Mouse (Mus musculus) kidney, adult 8-10 months (tissue): ENCODE data around the gene Itpr1.

Experiments used
- DNase-seq, 2 experiments: peaks; one replicate each; pipeline ENCODE4 v3.0.0; 2022

Gene Itpr1

DNA sequence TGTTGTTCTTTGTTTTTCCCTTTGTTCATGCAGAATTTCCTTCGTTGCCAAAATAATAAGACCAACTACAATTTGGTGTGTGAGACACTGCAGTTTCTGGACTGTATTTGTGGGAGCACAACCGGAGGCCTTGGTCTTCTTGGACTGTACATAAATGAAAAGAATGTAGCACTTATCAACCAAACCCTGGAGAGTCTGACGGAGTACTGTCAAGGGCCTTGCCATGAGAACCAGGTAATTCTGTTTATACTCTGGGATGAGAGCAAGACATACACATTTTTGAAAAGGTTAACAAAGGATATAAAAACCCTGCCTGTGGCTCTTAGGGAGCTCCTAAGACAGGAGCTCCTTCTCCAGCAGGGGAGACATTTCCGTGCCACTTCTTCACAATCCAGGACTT, 268.3 kb downstream of the Itpr1 start:
- no peak for DNase-seq

DNA sequence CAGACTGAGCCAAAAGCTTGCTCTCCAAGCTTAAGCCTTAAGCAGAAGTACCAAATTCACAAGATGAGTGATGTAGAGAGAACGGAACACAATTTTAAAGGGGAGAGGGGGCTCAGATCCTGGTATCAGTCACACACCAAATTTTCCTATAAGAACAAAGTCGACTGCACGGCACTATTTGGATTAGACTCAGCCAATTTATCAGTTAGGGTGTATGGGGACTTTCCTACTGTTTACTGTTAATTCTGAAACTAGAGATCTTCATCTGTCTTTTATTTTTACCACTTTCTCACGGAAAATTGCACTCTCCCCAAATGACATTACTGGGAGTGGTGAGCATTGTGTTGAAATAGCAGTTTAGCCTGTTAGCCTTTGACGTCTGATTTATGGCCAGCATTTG, 269.6 kb downstream of the Itpr1 start:
- DNase-seq = no peak

DNA sequence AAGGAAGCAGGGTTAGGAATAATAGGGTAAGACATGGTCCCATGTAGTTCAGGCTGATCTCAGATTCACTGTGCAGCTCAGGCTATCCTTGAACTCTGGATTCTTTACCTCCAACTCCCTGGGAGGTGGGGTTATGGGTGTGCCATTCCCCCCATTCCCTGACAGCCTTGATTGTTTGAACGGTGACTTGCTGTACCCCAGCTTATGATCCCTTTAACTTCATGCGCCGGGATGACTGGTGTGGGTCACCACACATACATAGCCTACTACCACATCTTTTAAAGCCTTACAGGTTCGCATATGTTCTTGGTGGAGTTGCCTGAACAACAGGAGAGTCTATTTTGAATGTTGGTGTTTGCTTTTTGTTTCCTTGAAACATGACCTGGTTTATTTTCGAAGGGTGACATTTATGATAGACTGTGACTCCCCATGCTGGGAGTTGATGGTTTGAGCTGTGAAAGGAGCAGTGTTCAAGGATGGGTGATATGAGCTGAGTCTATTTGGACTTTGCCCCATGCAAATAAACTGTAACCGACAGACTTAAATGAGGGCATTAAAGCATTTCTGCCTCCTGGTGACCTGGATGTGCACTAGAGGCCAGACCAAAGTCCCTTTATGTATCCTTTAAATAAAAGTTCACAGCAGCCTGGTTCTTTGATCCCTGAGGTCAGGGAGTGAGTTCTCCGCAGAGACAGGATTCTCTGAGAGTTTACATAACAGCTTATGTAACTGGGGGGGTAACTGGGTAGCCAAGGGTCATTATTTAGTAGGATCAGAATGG, 273.5 kb downstream of the Itpr1 start:
- peak; percentile 51 to 89 for DNase-seq

DNA sequence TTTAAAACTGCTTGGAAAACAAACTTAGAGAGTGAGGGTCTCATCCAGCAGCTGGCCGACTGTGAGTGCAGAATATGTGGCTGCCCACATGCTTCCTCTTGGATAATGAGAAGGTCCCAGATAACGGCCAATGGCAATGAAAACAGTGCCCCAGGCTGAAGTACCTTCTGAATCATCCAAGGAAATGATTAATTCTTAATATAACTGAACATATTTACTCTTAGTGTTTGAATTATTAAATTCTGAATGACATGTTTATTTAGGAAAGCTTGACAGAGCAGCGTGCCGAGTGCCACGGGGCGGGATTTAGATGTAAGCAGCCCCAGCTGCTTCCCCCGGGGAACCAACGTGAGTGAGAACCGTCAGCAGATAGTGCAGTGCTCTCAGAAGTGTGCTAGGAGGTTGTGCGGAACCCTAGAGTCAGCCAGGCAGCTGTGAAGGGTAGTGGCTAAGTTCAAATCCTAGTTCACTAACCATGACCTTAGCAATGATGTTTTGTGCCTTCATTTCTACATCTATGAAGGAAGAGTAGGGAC, 274.5 kb downstream of the Itpr1 start:
- DNase-seq = no peak

DNA sequence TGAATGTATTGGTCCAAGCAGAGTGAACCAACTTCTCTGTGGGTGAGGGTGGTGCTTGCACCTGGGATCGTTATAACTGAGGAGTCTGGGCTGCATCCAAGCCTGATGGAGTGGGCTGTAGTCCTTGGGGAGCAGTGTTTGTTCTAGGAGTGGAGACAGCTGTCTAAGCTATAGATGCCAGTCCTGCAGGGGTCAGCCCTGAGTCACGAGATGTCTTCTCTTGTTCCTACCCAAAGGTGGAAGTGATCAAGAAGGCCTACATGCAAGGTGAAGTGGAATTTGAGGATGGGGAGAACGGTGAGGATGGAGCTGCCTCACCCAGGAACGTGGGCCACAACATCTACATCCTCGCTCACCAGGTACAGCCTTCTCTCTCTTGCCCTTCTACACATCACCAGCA, 275.4 kb downstream of the Itpr1 start:
- no peak for DNase-seq

DNA sequence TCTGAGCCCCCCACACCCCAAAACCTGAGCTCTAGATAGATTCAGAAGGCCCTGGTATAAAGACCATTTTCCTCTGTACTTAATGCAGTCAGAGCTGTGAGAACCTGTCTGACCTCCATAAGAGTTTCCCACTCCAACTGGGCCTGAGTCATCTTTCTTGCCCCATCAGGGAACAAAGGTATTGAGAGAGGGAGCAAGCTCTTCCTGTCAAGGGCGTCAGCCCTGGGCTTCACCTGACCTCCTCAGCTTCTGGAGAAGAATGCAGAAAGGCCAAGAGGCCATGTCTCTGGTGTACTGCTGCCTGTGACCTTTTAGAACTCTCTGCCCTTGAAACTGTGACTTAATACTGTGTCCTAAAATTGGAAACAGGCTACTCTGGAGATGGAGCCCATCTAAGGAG, 279.1 kb downstream of the Itpr1 start:
- no peak for DNase-seq

DNA sequence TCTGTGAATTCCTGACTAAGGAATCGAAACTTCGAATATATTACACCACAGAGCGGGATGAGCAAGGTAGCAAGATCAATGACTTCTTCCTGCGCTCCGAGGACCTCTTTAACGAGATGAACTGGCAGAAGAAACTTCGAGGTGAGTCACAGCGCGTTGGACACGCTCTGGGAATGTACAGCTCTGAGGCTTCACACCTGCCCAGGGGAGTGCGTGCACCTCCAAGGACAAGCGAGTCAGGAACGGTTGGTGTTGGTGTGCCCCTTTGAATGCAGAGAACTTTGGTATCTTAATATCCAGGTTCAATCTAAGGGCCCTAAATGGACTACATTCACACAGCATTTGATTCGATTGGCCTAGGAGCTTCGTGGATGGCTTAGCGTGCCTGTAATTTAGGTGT, 280.9 kb downstream of the Itpr1 start:
- DNase-seq = no peak

DNA sequence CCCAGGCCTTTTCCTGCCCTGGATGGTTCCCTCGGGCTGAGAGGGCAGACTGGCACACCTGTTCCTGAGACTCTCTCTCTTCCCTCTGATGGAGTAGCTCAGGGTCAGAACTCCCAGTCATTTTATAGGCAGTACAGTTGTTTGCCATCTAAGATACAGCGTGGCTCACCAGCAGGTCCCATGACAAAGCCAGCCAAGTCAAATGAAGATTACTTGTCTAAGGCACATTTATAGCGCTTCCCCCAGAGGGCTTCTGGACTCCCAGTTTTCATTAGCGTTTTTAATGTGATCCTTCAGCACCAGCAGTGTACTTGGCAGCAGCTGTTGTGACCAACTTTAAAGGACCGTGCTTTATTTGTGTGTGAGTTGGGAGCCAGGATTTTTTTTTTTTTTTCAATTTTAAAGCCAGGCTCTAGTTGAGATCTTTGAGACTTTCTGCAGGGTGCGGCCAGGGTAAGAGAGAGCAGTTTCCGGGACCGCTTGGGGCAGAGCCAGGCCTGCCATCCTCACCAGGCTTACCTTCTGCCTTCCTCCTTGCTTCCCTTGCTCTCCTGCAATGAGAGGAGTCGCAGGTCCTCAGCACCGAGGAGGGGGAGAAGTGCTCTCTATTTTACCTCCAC, 281.4 kb downstream of the Itpr1 start:
- no peak for DNase-seq

DNA sequence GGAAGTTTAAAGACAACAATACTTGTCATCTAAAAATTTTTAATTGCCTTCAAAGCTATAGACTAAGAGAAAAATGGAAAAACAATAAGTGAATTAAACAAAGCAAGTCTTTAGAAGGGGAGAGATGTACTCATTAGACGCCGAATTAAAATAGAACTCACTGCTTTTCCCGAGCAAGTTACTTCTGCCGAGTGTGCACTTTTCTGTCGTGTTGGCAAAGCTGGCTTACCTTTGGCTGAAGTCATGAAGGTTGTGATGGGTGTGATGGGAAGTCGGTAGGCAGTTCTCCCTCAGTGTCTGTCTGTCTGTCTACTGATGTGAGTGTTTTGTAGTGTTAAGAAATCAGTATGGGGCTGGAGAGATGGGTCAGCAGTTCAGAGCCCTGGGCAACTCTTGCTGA, 282.1 kb downstream of the Itpr1 start:
- DNase-seq = no peak

DNA sequence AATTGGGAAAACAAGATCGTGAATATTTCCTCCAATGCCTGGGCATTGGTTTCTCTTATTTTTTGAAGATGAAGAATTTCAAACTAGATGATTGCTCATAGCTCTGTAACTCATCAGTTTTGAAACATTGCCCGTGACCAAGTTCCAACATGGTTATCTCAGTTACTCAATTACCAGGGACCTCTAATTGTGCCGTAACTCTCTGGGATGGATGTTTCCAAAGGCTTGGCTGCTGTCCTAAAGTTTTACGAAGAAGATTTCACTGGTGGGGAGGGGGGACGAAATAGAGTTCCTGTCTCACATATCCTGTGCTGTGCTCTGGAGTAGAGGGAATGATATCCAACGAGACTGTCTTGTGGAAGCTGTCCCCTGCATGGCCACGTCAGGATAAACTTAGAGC, 285.2 kb downstream of the Itpr1 start:
- peak in 1 of 2 experiments; percentile 70 for DNase-seq

DNA sequence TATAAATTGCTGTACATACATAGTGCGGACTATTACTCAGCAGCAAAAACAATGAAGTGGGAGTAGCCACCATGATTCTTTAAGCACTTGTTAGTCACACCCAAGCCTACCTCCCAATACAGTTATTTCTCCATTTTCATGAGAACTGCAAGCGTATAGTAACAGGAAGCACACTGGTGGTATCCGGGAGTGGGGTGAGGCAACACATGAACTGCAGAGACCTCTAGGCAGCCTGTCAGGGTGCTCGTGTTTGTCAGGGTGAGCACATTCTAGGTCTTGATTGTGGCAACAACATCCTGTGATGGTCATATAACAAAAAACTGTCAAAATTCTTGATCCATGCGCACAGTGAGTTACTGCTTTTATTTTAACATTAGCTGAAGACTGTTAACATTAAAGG, 290.8 kb downstream of the Itpr1 start:
- no peak for DNase-seq

DNA sequence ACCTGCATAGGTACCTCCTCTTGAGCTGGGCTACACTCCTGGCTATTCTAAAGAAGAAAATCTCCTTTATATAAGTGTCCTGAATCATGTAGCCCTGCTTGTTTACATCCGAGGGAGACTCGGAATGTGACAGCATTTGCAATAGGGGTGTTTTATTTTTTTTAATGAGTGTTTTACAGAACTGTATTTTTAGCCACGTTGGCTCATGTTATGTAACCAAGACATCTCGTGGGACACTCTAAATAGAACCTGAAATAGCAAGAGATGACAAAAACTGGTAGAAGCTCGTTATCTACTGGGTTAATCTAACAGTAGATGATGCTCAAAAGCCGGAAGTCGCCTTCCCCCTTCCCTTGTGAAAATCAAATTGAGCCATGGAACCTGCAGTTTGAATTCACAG, 291.8 kb downstream of the Itpr1 start:
- no peak for DNase-seq

DNA sequence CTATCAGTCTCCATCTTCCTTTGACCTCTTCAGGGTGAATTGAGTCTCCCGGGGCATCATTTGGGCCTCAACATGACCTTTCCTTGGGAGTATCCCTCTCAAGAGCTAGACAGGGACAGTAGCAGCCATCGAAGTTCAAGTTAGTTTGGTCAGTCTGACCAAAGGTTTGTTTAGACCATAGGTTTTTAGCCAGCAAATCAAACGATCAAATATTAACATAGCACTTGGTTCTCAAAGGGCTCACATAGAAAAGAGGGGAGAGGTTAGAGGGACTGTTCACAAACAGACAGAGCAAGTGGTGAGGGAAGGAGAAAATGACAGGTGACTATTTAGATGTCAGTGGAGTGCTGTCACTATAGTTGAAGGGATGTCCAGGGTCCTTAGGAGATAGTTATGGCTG, 293.3 kb downstream of the Itpr1 start:
- no peak for DNase-seq

DNA sequence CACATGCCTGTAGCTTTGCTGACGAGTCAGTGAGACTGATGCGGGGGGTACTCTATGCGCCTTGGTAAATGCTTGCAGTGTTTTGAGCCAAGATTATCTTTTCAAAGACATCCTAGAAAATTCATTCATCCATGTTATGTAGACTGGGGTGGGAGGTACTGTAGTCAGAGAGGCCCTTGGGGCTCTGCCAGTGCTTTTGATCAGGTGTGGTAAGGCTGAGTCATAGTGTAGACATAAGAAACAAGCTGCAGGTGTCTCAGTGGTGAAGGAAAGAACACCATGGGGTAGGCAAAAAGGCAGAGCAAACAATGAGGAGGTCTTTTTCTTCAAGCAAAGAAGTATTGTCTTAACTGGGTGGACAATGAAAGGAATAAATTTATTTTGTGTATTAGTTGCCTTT, 294.4 kb downstream of the Itpr1 start:
- DNase-seq = no peak

DNA sequence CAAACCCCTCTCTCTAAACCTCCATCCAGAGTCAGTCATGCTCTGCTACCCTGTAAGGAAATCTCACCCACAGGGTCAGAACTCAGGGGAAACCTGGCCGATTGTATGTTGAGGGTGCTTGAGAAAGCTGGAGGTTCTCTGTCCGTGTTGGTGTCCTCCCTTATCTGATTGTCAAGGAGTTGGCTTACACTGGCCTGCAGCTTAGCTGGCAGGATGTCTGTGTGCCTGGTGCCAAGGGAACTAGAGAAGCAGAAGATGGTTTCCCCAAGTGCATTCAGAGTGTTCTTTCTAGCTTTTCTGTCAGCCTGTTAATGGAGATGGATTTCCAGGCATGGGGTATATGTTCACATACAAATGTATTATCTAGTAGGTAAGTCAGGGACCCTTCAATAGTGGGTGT, 296.4 kb downstream of the Itpr1 start:
- DNase-seq = no peak

DNA sequence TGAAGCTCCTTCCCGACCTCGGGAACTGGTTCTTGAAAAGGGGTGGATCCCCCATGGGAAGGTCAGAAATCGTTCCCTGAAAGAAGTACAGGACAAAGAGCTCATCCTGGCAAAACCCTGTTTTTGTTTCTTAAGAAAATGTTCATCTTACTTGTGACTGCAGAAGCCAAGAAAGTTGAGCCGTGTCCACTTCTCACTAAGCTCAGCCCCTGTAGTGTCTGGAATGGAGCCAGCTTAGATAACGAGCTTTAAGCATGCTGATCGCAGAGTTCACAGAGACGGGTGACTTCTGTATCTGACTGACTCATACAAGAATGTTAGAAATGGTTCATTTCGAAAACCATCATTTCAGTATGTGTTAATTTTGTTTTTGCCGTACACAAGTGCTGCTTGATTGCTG, 297.2 kb downstream of the Itpr1 start:
- no peak for DNase-seq

DNA sequence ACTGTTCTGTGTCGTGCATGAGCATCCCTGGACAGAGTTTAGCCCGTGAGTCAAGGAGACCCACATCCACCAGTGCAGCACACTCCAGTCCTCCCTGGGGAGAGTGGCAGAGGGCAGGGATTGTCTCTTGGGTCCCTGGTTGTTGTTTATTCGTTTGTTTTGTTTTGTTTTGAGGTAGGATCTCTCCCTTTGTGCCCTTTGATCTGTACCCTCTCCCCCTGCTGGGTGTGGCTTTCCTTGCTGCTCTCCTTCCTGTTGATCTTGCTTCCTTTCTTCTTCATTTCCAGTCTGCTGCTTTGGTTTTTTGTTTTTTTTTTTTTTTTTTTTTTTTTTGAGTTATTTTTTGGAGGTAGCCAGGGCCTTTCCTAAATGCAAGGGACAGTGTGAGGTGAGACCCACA, 299.2 kb downstream of the Itpr1 start:
- no peak for DNase-seq

DNA sequence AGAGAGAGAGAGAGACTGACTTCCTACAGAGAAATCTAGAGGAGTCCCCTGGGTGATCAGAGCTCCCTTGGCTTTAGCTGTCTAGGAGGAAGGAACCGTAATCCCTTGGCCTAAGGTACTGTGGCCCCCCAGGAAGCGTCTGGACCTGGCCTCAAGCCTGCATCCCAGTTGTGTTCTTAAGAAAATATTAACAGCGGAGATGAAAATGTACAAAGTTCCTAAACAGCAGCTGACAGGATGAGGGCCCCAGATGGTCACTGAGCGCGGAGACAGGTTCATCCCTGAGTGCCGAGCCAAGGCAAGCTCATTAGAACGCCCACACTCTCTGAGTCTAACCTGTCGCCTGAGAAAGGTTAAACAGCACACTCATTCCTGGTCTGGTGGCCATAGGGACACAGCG, 300.1 kb downstream of the Itpr1 start:
- peak; percentile 77 to 87 for DNase-seq

DNA sequence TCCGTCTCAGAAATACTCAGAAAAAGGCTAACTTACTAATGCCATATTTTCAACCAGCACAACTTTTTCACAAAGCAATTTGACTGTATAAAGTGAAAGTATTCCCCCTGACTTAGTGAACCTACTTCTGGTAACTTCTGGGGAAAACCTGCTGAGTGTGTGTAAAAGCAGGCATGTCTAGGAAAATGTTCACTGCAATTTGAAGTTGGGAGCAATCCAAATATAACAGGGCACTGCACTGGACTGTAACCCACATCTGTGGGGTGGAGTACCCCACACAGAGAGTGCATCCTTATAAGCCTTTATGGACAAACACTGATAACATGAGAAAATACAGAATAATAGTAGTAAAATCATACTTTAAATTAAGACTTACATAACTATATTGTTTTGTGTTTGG, 303.4 kb downstream of the Itpr1 start:
- no peak for DNase-seq

DNA sequence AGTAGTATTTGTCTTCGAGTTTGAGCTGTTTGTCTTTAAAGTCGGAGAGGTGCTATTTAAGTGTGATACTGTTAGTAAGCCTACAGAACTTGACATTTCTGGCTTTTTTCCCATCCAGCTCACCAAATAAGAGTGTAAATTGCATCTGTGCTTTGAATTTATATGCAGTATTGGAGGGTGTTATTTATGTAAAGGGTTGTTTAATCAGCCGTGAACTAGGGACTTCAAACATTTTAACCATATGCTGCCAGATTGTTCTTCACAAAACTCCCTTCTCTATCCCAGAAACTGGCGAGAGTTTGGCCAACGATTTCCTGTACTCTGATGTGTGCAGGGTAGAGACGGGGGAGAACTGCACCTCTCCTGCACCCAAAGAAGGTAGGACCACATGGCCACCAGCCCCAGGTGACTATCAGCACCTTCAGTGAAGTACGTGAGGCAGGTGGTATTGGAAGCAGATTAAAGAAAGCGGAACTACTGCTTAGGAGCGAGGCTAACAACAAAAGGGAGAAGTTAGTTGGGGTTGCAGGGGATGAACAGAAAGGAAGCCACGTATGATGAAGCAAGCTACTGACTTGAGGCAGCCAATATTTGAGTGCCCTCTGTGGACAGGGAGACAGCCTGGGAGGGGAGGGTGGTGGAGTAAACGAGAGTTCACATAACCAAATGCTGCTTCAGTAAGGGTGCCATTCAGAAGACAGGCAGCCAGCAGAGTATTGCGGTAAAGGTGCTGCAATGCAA, 304.5 kb downstream of the Itpr1 start:
- DNase-seq = no peak

DNA sequence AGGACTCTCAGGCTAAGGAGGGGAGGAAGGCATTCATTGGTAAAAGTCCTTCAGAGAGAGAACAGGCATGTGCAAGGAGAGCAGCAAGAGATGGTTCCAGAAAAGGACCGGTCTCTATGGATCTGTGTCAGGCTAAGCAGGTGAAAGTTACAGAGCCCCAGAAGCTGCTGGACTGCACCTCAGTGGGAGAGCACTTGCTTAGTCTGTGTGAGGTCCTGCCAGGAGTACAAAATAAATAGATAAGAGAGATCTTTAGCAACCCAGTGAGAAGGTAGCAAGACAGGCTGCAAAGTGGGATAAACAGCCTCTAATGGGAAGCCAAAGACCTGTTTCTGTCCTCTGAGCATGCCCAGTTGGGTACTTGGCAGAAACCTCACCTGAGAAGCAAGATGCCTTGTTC, 305.1 kb downstream of the Itpr1 start:
- no peak for DNase-seq

DNA sequence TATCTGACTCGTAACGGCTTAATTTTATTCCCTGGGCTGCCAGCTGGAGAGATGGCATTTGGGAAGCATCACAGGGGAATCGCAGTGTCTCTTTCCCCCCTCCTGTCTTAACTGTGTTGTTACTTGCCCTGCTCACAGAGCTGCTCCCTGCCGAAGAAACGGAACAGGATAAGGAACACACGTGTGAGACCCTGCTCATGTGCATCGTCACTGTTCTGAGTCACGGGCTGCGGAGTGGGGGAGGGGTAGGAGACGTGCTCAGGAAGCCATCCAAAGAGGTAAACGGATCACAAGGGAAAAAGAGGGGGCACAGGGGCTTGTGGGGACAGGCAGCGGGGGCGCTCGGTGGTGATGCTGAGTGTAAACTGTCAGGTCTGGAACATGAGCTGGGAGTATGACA, 305.7 kb downstream of the Itpr1 start:
- DNase-seq = no peak

DNA sequence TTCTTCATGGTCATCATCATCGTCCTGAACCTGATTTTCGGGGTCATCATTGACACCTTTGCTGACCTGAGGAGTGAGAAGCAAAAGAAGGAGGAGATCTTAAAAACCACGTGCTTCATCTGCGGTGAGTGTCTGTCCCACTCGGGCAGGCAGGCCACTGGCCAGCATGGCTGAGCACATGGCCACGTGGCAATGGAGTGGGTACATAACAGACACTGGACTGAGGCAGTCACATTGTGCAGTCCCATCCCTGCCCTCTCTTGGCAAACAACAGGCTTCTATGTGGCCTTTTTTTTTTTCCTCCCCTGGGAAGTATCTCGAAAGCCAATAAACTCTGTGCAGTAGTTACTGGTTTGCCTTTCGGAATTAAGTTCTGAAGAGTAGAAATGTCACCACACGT, 306.4 kb downstream of the Itpr1 start:
- no peak for DNase-seq
